Mouse (Mus musculus): ENCODE data around the gene Neurl1a. TPM values are rescaled to one million over a fixed set of nuclear protein-coding genes. Genes with fewer than 3 reads are reported as not detected.

The Neurl1a gene
- total RNA-seq, 2 experiments from 2014 or later, result 188 to 191 TPM

GRCm38 (mm10) chr19:47203042-47203441 lies 24.4 kb downstream of the Neurl1a start:
- intact Hi-C loops (cut with DNase I), result no loop called here
- no peak for DNase-seq (ENCODE audit: low spot score in 2 of 2)

- peak; percentile 52 to 86 for DNase-seq (ENCODE audit: low spot score in 2 of 2)
- intact Hi-C loops (cut with DNase I), result no loop called here
These were observed 26.0 kb downstream of the Neurl1a start for GRCm38 (mm10) chr19:47204653-47205052.

GRCm38 (mm10) chr19:47206126-47206525 lies 27.5 kb downstream of the Neurl1a start:
- no peak for DNase-seq (ENCODE audit: low spot score in 2 of 2)
- intact Hi-C loops (cut with DNase I), result no loop called here

- intact Hi-C loops (cut with DNase I), result no loop called here
- no peak for DNase-seq (ENCODE audit: low spot score in 2 of 2)
These were observed 31.8 kb downstream of the Neurl1a start for GRCm38 (mm10) chr19:47210432-47210831.

- DNase-seq (ENCODE audit: low spot score in 2 of 2), result peak in 1 of 2 experiments; percentile 65
- intact Hi-C loops (cut with DNase I), result no loop called here
These were observed 33.1 kb downstream of the Neurl1a start for GRCm38 (mm10) chr19:47211609-47212312.

- intact Hi-C loops (cut with DNase I), result no loop called here
- DNase-seq (ENCODE audit: low spot score in 2 of 2), result no peak
These were observed 33.8 kb downstream of the Neurl1a start for GRCm38 (mm10) chr19:47212401-47212800.

- DNase-seq (ENCODE audit: low spot score in 2 of 2), result no peak
- intact Hi-C loops (cut with DNase I), result no loop called here
These were observed 34.9 kb downstream of the Neurl1a start for GRCm38 (mm10) chr19:47213470-47213869.

GRCm38 (mm10) chr19:47216766-47217165 lies 38.1 kb downstream of the Neurl1a start:
- no peak for DNase-seq (ENCODE audit: low spot score in 2 of 2)
- intact Hi-C loops (cut with DNase I), result no loop called here

- no peak for DNase-seq (ENCODE audit: low spot score in 2 of 2)
- intact Hi-C loops (cut with DNase I), result loop anchor here (5.0 kb wide), 1 partner anchor 32 kb away; no protein-coding TSS in a partner anchor
These were observed 41.0 kb downstream of the Neurl1a start for GRCm38 (mm10) chr19:47219622-47220021.

GRCm38 (mm10) chr19:47220232-47220631 lies 41.6 kb downstream of the Neurl1a start:
- intact Hi-C loops (cut with DNase I), result loop anchor here (5.0 kb wide), 1 partner anchor 33 kb away; no protein-coding TSS in a partner anchor

GRCm38 (mm10) chr19:47221006-47221405 lies 42.4 kb downstream of the Neurl1a start:
- intact Hi-C loops (cut with DNase I), result loop anchor here (5.0 kb wide), 1 partner anchor 34 kb away; no protein-coding TSS in a partner anchor
- peak in 1 of 2 experiments; percentile 41 for DNase-seq (ENCODE audit: low spot score in 2 of 2)

More at GRCm38 (mm10) chr19:47220232-47220631, 41.6 kb downstream of the Neurl1a start:
- DNase-seq (ENCODE audit: low spot score in 2 of 2), result no peak

GRCm38 (mm10) chr19:47221500-47222153 lies 43.0 kb downstream of the Neurl1a start:
- no peak for DNase-seq (ENCODE audit: low spot score in 2 of 2)
- intact Hi-C loops (cut with DNase I), result loop anchor here (5.0 kb wide), 1 partner anchor 34 kb away; no protein-coding TSS in a partner anchor

- intact Hi-C loops (cut with DNase I), result loop anchor here (5.0 kb wide), 1 partner anchor 35 kb away; no protein-coding TSS in a partner anchor
- DNase-seq (ENCODE audit: low spot score in 2 of 2), result peak in 1 of 2 experiments; percentile 29
These were observed 43.7 kb downstream of the Neurl1a start for GRCm38 (mm10) chr19:47222154-47222840.

- no peak for DNase-seq (ENCODE audit: low spot score in 2 of 2)
- intact Hi-C loops (cut with DNase I), result loop anchor here (5.0 kb wide), 1 partner anchor 36 kb away; no protein-coding TSS in a partner anchor
These were observed 44.4 kb downstream of the Neurl1a start for GRCm38 (mm10) chr19:47222841-47223557.

- DNase-seq (ENCODE audit: low spot score in 2 of 2), result peak in 1 of 2 experiments; percentile 35
- intact Hi-C loops (cut with DNase I), result loop anchor here (5.0 kb wide), 1 partner anchor 37 kb away; no protein-coding TSS in a partner anchor
These were observed 46.1 kb downstream of the Neurl1a start for GRCm38 (mm10) chr19:47224743-47225142.

GRCm38 (mm10) chr19:47225791-47226190 lies 47.2 kb downstream of the Neurl1a start:
- no peak for DNase-seq (ENCODE audit: low spot score in 2 of 2)
- intact Hi-C loops (cut with DNase I), result no loop called here

GRCm38 (mm10) chr19:47228725-47229252 lies 50.2 kb downstream of the Neurl1a start:
- intact Hi-C loops (cut with DNase I), result no loop called here
- DNase-seq (ENCODE audit: low spot score in 2 of 2), result peak; percentile 60 to 82

GRCm38 (mm10) chr19:47229461-47229860 lies 50.8 kb downstream of the Neurl1a start:
- intact Hi-C loops (cut with DNase I), result no loop called here
- DNase-seq (ENCODE audit: low spot score in 2 of 2), result no peak

- DNase-seq (ENCODE audit: low spot score in 2 of 2), result no peak
- intact Hi-C loops (cut with DNase I), result no loop called here
These were observed 51.5 kb downstream of the Neurl1a start for GRCm38 (mm10) chr19:47230082-47230481.

Data from left cerebral cortex, postnatal 25 days (tissue).